Mouse (Mus musculus) hindbrain, embryonic 15.5 days (tissue): Measurements from ENCODE around the gene Rpl11. TPM values are rescaled to one million over a fixed set of nuclear protein-coding genes. Genes with fewer than 3 reads are reported as not detected.

Experiments
- ATAC-seq: fragments of 200-750 bp; cut with Nextera tagmentation; 2 replicates; pipeline ENCODE4 v1.8.0; 2017; ENCODE audit warnings: low read depth, moderate number of reproducible peaks, moderate TSS enrichment; ENCODE audit not compliant: low FRiP score
- H3K27ac ChIP-seq: fragments of 300-500 bp; sonication (generic); replicated peaks from 2 replicates; pipeline ENCODE4 v1.5.1; 2015; ENCODE audit warnings: mild to moderate bottlenecking, inconsistent platforms
- H3K27me3 ChIP-seq: fragments of 300-500 bp; sonication (generic); 2 replicates; pipeline ENCODE4 v1.6.1; 2015; ENCODE audit warnings: control low read depth, inconsistent platforms
- H3K36me3 ChIP-seq: fragments of 300-500 bp; sonication (generic); 2 replicates; pipeline ENCODE4 v1.6.1; 2015; ENCODE audit warnings: control low read depth, inconsistent platforms
- H3K4me1 ChIP-seq: fragments of 300-500 bp; sonication (generic); replicated peaks from 2 replicates; pipeline ENCODE4 v1.6.1; 2015; ENCODE audit warnings: control low read depth, inconsistent platforms
- H3K4me2 ChIP-seq: fragments of 300-500 bp; sonication (generic); 2 replicates; pipeline ENCODE4 v1.6.1; 2015; ENCODE audit warnings: moderate library complexity, mild to moderate bottlenecking, inconsistent platforms
- H3K4me3 ChIP-seq: fragments of 300-500 bp; sonication (generic); 2 replicates; pipeline ENCODE4 v1.5.1; 2015; ENCODE audit warnings: mild to moderate bottlenecking, inconsistent platforms
- H3K9ac ChIP-seq: fragments of 300-500 bp; sonication (generic); 2 replicates; pipeline ENCODE4 v1.6.1; 2015; ENCODE audit warnings: inconsistent platforms
- H3K9me3 ChIP-seq: fragments of 300-500 bp; sonication (generic); 2 replicates; pipeline ENCODE4 v1.6.1; 2016; ENCODE audit warnings: control low read depth, inconsistent platforms
- WGBS: fragments of 180-500 bp; shearing (Covaris S2); methylation state at CpG from one replicate; pipeline ENCODE4 v1.1.7; 2015; 5-methylcytosine and 5-hydroxymethylcytosine counted together
- polyA plus RNA-seq: library from polyadenylated mRNA; unstranded; fragments of >200 nt; fragmentation: Nextera tagmentation; extraction: Ambion mirVana; gene quantifications from 2 replicates; pipeline ENCODE4 v1.2.1, GENCODE M21; 2015

Gene Rpl11
- polyA plus RNA-seq, 1 experiment from 2014 or later, result 257 TPM

DNA sequence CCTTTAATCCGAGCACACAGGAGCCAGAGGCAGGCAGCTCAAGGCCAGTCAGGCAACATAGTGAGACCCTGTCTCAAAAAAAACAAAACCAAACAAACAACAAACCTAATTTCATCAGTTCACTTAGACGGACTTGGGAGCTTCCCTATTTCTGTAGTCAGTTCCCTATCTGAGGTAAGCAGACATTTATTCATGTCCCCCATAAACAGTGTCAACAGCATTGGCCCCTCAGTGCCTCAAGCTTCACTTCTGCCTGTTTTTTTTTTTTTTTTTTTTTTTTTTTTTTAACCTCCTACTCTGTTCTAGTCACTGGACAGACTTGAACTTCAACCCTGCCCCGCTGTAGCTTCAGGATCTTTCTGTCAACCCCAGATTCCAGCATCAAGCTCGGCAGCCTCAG, 18.1 kb downstream of the Rpl11 start:
- Histone ChIP-seq H3K4me1 (no peaks in the 10 kb centered on the region; the same call in 1 of the 2 replicates), H3K4me2 (no peak overlapping the region), H3K4me3 (no peak overlapping the region), H3K9ac (no peak overlapping the region), H3K27ac (no peak overlapping the region), H3K27me3 (no peaks in the 10 kb centered on the region), H3K9me3 (no peaks in the 10 kb centered on the region), H3K36me3 (no peaks in the 10 kb centered on the region)
- 80% methylated on average over 4 of the region's 4 CpGs for WGBS
- ATAC-seq, result no peak

DNA sequence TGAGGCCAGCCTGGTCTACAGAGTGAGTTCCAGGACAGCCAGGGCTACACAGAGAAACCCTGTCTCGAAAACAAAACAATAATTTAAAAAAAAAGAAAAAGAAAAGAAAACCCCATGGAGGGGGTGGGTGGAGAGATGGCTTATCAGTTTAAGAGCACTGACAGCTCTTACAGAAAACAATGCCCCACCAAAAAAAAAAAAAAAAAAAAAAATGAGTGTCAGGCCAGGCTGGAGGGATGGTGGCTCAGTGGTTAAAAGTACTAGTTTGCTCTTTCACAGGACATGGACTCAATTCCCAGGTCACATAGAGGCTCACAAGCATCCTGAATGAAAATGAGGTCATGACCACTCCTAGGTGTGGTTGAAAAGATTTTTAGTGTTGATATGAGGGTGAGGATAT, 20.0 kb downstream of the Rpl11 start:
- Histone ChIP-seq H3K4me3 (no peak overlapping the region), H3K27me3 (no peaks in the 10 kb centered on the region), H3K4me1 (no peaks in the 10 kb centered on the region; the same call in 1 of the 2 replicates), H3K9me3 (no peaks in the 10 kb centered on the region), H3K36me3 (no peaks in the 10 kb centered on the region), H3K27ac (no peak overlapping the region), H3K4me2 (no peak overlapping the region), H3K9ac (no peak overlapping the region)
- no peak for ATAC-seq
- 79% methylated on average over 1 of the region's 1 CpGs for WGBS

DNA sequence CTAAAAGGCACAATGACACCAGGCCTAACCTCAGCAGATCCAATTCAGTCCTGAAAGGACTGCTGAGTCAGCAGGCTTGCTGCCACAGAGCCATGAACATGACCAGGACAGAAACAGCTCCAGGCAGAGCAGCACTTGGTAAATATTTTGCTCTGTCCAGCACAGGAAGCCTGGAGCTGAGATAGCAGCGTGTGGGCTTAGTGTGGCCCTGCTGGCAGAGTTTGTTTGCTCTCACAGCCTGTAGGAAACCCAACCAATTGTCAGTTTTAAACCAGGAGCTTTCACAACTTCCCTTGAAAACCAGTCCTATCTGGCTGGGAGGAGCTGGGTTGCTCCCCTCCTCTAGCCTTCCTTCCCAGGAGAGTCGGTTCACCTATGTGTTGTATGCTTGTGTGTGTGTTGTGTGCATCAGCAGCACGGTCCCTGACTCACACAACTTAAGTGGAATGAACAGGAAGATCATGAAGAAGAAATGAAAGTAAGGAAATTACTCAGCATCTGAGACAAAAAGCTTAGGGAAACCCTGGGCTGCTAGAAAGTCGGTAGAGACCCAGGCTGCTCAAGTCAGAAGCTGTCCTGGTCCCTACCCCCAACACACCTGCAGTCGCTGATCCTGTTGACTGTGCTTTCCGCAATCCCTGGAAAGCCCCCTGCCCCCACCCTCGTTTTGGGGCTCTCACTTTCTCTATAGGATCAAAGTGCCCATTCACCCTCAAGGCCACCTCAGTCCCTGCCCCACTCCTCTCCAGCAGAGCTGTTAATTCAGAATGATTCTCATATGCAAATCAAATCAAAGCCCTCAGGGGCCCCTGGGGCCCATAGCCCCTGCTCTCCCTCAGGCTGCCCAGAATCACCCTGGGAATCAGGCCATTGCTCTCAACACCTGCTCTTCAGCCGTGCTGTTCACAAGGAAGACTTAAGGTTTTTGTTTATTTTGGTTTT, 22.0 kb downstream of the Rpl11 start:
- no peak overlapping the region for H3K4me2 ChIP-seq
- H3K4me3 ChIP-seq, result no peak overlapping the region
- H3K9ac ChIP-seq, result no peak overlapping the region
- H3K9me3 ChIP-seq, result no peaks in the 10 kb centered on the region
- 7% methylated on average over 8 of the region's 8 CpGs for WGBS
- H3K27me3 ChIP-seq, result no peaks in the 10 kb centered on the region
- no peak overlapping the region for H3K27ac ChIP-seq
- no peaks in the 10 kb centered on the region; the same call in 1 of the 2 replicates for H3K4me1 ChIP-seq
- ATAC-seq, result no peak
- H3K36me3 ChIP-seq, result no peaks in the 10 kb centered on the region

DNA sequence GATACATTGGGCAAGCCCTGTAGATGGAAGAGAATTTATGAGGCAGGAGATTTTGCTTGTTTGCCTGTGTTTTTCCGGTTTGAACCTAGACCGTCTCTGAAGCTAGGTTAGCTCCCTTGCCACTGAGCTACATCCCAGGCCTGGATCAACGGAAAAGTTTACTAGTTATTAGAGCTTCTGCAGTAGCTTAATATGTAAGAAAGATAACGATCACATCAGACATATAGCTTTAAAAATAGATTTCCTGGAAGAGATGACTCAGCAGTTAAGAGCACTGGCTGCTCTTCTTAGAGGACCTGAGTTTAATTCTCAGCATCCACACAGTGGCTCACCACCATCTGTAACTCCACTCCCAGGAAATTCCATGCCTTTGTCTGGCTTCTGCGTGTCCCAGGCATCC, 24.5 kb downstream of the Rpl11 start:
- no peaks in the 10 kb centered on the region; the same call in 1 of the 2 replicates for H3K4me1 ChIP-seq
- H3K9ac ChIP-seq, result no peak overlapping the region
- H3K4me2 ChIP-seq, result no peak overlapping the region
- 88% methylated on average over 5 of the region's 5 CpGs for WGBS
- no peak overlapping the region for H3K4me3 ChIP-seq
- H3K9me3 ChIP-seq, result no peaks in the 10 kb centered on the region
- H3K27me3 ChIP-seq, result no peaks in the 10 kb centered on the region
- ATAC-seq, result no peak
- H3K27ac ChIP-seq, result no peak overlapping the region
- H3K36me3 ChIP-seq, result no peaks in the 10 kb centered on the region

DNA sequence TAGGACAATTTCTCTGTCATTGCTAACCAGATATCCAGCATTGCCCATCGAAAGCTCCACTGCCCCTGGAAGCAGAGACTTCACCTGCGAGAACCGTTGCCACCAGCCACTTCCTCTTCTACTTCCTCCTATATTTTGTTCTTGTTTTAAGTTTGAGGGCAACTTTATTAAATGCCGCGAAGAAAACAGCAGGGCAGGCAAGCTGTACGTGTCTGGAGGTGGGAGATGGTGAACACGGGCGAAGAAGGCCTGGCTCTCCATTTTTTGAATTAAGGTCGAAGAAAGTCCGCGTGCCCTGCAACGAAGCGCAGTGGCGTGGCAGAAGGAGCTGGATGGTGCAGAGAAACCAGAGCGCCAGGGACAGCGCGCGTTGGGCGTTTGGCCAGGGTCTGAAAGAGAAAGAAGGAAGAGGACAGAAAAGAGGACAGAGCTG, 25.1 kb downstream of the Rpl11 start:
- WGBS, result 85% methylated on average over 19 of the region's 19 CpGs
- no peaks in the 10 kb centered on the region; the same call in 1 of the 2 replicates for H3K4me1 ChIP-seq
- H3K36me3 ChIP-seq, result no peaks in the 10 kb centered on the region
- H3K27me3 ChIP-seq, result no peaks in the 10 kb centered on the region
- ATAC-seq, result no peak
- no peaks in the 10 kb centered on the region for H3K9me3 ChIP-seq
- no peak overlapping the region for H3K4me3 ChIP-seq
- no peak overlapping the region for H3K27ac ChIP-seq
- H3K9ac ChIP-seq, result no peak overlapping the region
- no peak overlapping the region for H3K4me2 ChIP-seq

DNA sequence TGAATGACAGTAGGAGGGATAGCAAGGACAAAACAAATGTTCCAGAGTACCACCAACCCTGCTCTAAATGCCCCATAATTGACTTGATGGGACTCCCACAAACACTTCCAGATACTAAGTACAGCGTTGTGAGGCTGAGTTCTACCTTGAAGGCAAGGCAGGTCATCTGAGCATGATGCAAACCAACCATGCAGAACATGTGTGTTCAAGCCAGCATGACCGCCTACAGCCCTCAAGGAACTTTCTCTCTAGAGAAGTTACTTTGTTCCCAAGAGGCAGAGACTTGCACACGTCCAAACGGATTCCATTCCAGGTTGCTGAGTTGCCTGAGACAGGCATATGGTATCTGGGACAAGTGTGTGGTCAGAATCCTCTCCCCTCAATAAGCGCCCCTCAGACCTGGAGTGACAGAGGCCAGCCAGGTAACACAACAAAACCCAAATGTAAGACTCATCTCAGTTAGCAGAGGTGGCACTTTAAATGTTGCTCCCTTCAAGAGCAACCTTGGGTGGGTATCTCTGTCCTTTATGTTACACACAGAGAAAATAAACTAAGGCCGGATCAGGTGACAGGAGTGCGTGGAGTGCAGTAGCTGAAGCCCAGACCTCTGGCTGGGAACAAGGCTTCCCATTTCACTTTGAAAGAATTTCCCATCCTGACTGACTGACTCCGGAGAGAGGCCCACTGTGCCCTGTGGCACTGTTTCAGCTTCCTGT, 25.7 kb downstream of the Rpl11 start:
- Histone ChIP-seq H3K36me3 (no peaks in the 10 kb centered on the region), H3K4me2 (no peak overlapping the region), H3K4me1 (no peaks in the 10 kb centered on the region; the same call in 1 of the 2 replicates), H3K9ac (no peak overlapping the region), H3K27ac (no peak overlapping the region), H3K4me3 (no peak overlapping the region), H3K27me3 (no peaks in the 10 kb centered on the region), H3K9me3 (no peaks in the 10 kb centered on the region)
- no peak for ATAC-seq
- 79% methylated on average over 8 of the region's 8 CpGs for WGBS

DNA sequence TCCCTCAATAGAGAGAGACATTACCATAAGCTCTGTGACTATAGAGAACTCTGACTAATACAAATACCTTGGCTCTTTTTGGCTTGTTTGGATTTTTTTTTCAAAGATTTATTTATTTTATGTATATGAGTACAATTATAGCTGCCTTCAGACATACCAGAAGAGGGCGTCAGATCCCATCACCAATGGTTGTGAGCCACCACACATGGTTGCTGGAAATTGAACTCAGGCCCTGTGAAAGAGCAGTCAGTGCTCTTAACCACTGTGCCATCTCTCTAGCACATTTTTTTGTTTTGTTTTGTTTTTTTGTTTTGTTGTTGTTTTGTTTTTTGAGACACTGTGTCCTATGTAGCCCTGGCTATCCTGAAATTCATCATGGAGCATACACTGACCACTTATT, 27.9 kb downstream of the Rpl11 start:
- Histone ChIP-seq H3K36me3 (no peaks in the 10 kb centered on the region), H3K4me3 (no peak overlapping the region), H3K4me2 (no peak overlapping the region), H3K27me3 (no peaks in the 10 kb centered on the region), H3K4me1 (peaks cover 5% of the 10 kb centered on the region), H3K27ac (no peak overlapping the region), H3K9me3 (no peaks in the 10 kb centered on the region), H3K9ac (no peak overlapping the region)
- ATAC-seq, result no peak
- whole genome bisulfite sequencing, result 86% methylated on average over 1 of the region's 1 CpGs

DNA sequence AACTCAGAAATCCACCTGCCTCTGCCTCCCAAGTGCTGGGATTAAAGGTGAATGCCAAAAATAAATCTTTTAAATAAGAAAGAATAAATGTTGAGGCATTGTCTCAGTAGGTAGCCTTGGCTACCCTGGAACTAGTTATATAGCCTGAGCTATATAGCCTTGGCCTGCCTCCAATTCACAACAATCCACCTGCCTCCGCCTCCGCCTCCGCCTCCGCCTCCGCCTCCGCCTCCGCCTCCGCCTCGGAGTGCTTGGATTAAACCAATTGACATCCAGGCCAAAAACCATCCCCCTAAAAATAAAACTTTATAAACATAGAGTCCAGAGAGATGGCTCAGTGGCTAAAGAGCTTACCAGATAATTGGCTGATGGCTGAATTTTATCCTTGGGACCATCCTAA, 30.3 kb downstream of the Rpl11 start:
- ATAC-seq, result no peak
- H3K27me3 ChIP-seq, result no peaks in the 10 kb centered on the region
- H3K9me3 ChIP-seq, result no peaks in the 10 kb centered on the region
- H3K27ac ChIP-seq, result no peak overlapping the region
- H3K9ac ChIP-seq, result no peak overlapping the region
- no peak overlapping the region for H3K4me2 ChIP-seq
- WGBS, result 97% methylated on average over 9 of the region's 9 CpGs
- H3K36me3 ChIP-seq, result no peaks in the 10 kb centered on the region
- H3K4me1 ChIP-seq, result peaks cover 16% of the 10 kb centered on the region
- H3K4me3 ChIP-seq, result no peak overlapping the region

DNA sequence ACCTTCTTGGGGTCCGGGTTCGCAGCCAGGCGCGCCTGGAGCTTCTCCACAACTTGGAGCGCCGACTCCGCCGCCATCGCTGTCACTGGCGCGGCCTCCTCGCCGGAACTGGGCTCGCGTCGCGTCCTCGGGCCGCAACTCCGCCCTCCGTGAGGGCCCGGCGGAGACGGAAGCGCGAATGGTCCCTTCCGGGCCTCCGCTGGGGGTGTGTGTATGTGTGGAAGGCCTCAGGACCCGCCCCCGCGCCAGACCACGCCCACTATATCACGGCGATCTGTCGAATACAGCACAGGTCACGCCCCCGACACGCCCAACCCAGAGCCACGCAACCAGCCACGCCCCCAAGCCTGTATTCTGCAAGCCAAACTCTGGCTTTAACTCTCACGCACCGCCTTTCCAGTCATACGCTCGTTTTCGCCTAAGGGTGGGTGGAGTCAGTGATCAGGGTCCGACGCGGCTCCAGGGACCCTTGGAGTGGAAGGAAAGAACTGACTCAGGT, 31.6 kb downstream of the Rpl11 start, which contains the start of gene Eloa:
Gene Eloa, minus strand, starts transcription at position 215 of the 499 bp plus-strand sequence.
- no peaks in the 10 kb centered on the region for H3K27me3 ChIP-seq
- H3K9me3 ChIP-seq, result no peaks in the 10 kb centered on the region
- H3K27ac ChIP-seq, result peak within 1 kb of the TSS; percentile 85
- H3K4me2 ChIP-seq, result peak within 1 kb of the TSS; percentile 96
- H3K9ac ChIP-seq, result peak within 1 kb of the TSS; percentile 91
- H3K4me3 ChIP-seq, result peak within 1 kb of the TSS; percentile 95
- H3K36me3 ChIP-seq, result no peaks in the 10 kb centered on the region
- WGBS, result under 1% methylated on average over 45 of the region's 48 CpGs
- H3K4me1 ChIP-seq, result peaks cover 16% of the 10 kb centered on the region
- peak; percentile 99 for ATAC-seq

DNA sequence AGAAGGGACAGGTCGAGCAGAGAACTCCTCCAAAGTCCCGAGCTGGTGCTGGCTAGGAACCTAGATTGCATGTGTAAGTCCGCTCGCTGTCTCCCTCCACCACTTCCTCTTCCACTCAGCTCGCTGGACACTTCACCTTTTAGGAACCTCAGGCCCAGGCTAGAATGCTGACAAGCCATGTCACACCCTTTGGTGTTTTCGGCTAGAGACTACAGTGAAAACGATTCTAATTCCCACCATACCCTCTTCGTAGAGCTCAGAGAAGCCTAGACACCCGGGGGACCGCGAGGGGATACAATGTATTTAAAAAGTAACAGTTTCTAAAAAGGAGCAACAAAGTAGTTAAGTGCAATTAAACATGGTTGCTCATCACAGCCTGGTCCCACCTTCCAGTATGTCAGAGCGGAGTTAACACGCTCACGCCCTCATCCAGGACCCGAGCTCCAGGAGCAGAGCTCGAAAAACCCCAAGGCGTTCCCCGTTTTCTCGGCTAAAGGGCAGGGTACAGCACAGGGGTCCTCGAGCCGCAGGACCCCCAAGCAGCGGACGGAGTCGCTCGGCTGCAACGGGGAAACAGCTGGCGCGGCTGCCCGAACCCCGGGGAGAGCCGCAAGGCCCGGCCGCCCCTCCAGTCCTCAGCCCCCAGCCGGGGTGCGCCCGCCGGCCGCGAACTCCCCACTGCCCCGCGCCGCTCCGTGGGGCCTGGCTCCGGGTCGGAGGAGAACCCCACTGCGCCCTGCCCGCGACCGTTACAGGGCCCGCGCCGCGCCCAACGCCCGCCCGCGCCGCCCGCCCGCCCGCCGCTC, 32.3 kb downstream of the Rpl11 start:
- Histone ChIP-seq H3K4me1 (peaks cover 21% of the 10 kb centered on the region), H3K9ac (peak overlapping the region; percentile 91), H3K4me3 (peak overlapping the region; percentile 95), H3K27ac (peak overlapping the region; percentile 85), H3K27me3 (no peaks in the 10 kb centered on the region), H3K36me3 (no peaks in the 10 kb centered on the region), H3K9me3 (no peaks in the 10 kb centered on the region), H3K4me2 (peak overlapping the region; percentile 96)
- WGBS, result 1% methylated on average over 57 of the region's 62 CpGs
- peak; percentile 76 for ATAC-seq

DNA sequence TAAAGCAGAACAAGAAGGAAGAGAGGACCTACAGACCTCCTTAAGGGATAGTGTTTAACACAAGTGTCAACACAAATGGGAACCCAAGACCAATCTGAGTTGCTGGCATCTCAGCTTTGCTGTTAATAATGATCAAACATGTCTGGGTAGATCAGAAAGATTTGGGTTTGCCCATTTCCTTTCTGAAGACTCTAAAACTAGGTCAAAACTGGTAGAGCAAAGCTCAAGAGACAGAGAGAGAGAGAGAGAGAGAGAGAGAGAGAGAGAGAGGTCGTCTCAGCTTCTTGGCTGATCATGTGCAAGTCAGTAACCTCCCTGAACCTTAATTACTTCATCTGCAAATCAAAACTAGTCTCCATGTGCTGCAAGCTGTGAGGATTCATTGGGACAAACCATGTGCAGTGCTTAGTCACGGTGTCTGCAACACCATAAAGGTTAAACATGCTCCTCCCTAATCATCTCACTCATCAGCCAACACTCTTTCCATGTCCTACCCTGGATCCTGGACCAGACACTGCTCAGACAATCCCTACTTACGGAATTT, 37.1 kb downstream of the Rpl11 start:
- no peak overlapping the region for H3K9ac ChIP-seq
- H3K4me1 ChIP-seq, result peaks cover 22% of the 10 kb centered on the region
- no peak for ATAC-seq
- no peak overlapping the region for H3K4me2 ChIP-seq
- 80% methylated on average over 3 of the region's 3 CpGs for WGBS
- no peak overlapping the region for H3K27ac ChIP-seq
- H3K27me3 ChIP-seq, result no peaks in the 10 kb centered on the region
- peaks cover 22% of the 10 kb centered on the region for H3K36me3 ChIP-seq
- H3K9me3 ChIP-seq, result no peaks in the 10 kb centered on the region
- H3K4me3 ChIP-seq, result no peak overlapping the region
